Mouse (Mus musculus): Measurements from ENCODE around the gene 4933427I04Rik. TPM values are rescaled to one million over a fixed set of nuclear protein-coding genes. Genes with fewer than 3 reads are reported as not detected.

The 4933427I04Rik gene
- total RNA-seq, 1 experiment from 2014 or later = 0.38 TPM

Other genes starting within 250 kb of the 4933427I04Rik start
- 368 to 783 TPM (median 392 TPM) in 3 replicates for gene Macf1, start 175.3 kb upstream of the 4933427I04Rik start, total RNA-seq (2017)
- gene Ndufs5, start 141.5 kb upstream of the 4933427I04Rik start, total RNA-seq (2017) = 58.3 to 116 TPM (median 73.9 TPM) in 3 replicates
- gene Akirin1, start 109.3 kb upstream of the 4933427I04Rik start, total RNA-seq (2017) = 59.0 to 64.4 TPM (median 63.3 TPM) in 3 replicates
- not detected in 3 replicates for gene Rhbdl2, start 71.8 kb upstream of the 4933427I04Rik start, total RNA-seq (2017)
- gene Mycbp, start 45.2 kb downstream of the 4933427I04Rik start, total RNA-seq (2017) = 17.6 to 21.5 TPM (median 20.6 TPM) in 3 replicates
- 34.2 to 61.7 TPM (median 40.5 TPM) in 3 replicates for gene Rragc, start 57.8 kb downstream of the 4933427I04Rik start, total RNA-seq (2017)
- not detected in 3 replicates for gene 4930535I16Rik, start 58.3 kb downstream of the 4933427I04Rik start, total RNA-seq (2017)